Mouse (Mus musculus) C2C12 (cell line): ENCODE results near the gene Auts2.

ENCODE experiments used
- CTCF ChIP-seq: IDR thresholded peaks from one replicate; pipeline ENCODE4 v1.5.1; 2011; ENCODE audit not compliant: control insufficient read depth, insufficient read depth, insufficient read length
- MAX ChIP-seq: IDR thresholded peaks from one replicate; pipeline ENCODE4 v1.6.1; 2011; ENCODE audit warnings: mild to moderate bottlenecking, control low read depth
- MYOD1 ChIP-seq: IDR thresholded peaks from one replicate; pipeline ENCODE4 v1.6.1; 2011; ENCODE audit warnings: low read depth; ENCODE audit not compliant: control insufficient read depth, insufficient read length
- MYOG ChIP-seq: IDR thresholded peaks from one replicate; pipeline ENCODE4 v1.6.1; 2011; ENCODE audit not compliant: control insufficient read depth, insufficient read length; ENCODE audit errors: extremely low read depth
- USF1 ChIP-seq: IDR thresholded peaks from one replicate; pipeline ENCODE4 v1.6.1; 2011; ENCODE audit warnings: low read depth, mild to moderate bottlenecking, control low read depth, moderate library complexity

- TF ChIP-seq CTCF (no peak), MYOD1 (no peak), MAX (no peak), MYOG (no peak), USF1 (no peak)
These were observed 50.4 kb downstream of the Auts2 start for GRCm38 (mm10) chr5:132492793-132493192.
